Mouse (Mus musculus) cerebellum, postnatal 10 days (tissue): ENCODE measurements at regions not wholly inside any gene's neighbourhood (a gene's known extent, or its start where the extent isn't known, plus 50 kb on each side); places are given as distances from the start of the nearest gene placed in this dataset.

Experiments used
- DNase-seq, 2 experiments: peaks; one replicate each; pipeline ENCODE4 v3.0.0; 2021; ENCODE audit warnings: mixed read lengths in 2 of 2

- no peak for DNase-seq
Measured at GRCm38 (mm10) chr2:81407372-81407771, 645.6 kb upstream of the Zfp804a start.

- DNase-seq, result no peak
Measured at GRCm38 (mm10) chr2:81411751-81412150, 641.3 kb upstream of the Zfp804a start.

DNA sequence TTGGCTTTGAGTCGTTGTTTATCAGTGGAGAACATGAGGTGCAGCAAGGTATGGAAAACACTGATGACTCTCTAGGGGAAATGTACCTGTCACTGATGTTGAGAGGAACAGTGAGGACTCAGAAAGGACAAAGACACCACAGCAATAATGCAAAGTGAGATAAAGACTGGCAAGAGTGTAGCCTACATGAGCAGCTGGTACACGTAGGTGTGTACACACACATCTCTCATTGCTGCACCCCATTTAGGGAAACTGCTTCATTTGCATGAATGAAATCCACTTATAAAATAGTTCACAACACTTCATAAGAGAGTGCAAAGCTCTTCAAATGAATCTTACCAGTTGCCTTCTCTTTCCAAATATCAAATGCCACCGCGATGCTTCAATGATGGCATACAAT is 621.6 kb upstream of the Zfp804a start:
- no peak for DNase-seq

DNA sequence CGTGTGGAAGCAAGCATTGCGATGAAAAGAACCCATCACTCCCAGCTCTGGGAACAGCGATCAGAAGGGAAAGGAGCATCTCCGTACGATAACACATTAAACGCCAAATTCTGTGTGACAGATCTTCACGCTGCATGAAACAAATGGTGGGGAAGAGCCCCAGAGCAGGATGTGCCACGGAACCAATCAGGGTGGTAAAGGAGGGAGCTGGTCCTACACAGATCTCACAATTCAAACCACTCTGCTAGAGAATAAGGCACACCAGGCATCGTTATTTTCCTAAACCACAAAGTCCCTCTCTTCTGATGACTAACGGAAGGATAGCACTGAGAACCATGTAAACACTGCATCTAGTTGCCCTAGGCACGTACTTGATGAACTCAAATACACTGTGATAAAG is 613.9 kb upstream of the Zfp804a start:
- no peak for DNase-seq

- DNase-seq, result no peak
Measured at GRCm38 (mm10) chr2:81440929-81441328, 612.1 kb upstream of the Zfp804a start.

- peak in 1 of 2 experiments; percentile 3 for DNase-seq
Measured at GRCm38 (mm10) chr2:81450514-81450913, 602.5 kb upstream of the Zfp804a start.

- DNase-seq, result no peak
Measured at GRCm38 (mm10) chr2:81488821-81489220, 564.2 kb upstream of the Zfp804a start.

- no peak for DNase-seq
Measured at GRCm38 (mm10) chr2:81506985-81507384, 546.0 kb upstream of the Zfp804a start.

GRCm38 (mm10) chr2:81513030-81513579 is 539.9 kb upstream of the Zfp804a start:
- no peak for DNase-seq

GRCm38 (mm10) chr2:81538111-81538510 is 514.9 kb upstream of the Zfp804a start:
- no peak for DNase-seq

- peak; percentile 68 to 78 for DNase-seq
Measured at GRCm38 (mm10) chr2:81549158-81549557, 503.9 kb upstream of the Zfp804a start.

GRCm38 (mm10) chr2:81582111-81582510 is 470.9 kb upstream of the Zfp804a start:
- DNase-seq, result no peak
